Mouse (Mus musculus) kidney, adult 18-20 months (tissue): Measurements from ENCODE around the gene Gpr62.
A peak's percentile ranks its signal among the peaks of the same experiment; 100 is the strongest.

Experiments used
- DNase-seq: peaks from one replicate; pipeline ENCODE4 v3.0.0; 2021

The Gpr62 gene

GRCm38 (mm10) chr9:106417841-106418625, 47.7 kb downstream of the Gpr62 start:
- peak; percentile 77 for DNase-seq

- DNase-seq, result no peak
These were observed 48.9 kb downstream of the Gpr62 start for GRCm38 (mm10) chr9:106416826-106417225.
